Mouse (Mus musculus): ENCODE data around the gene Fzd4.

The Fzd4 gene

DNA sequence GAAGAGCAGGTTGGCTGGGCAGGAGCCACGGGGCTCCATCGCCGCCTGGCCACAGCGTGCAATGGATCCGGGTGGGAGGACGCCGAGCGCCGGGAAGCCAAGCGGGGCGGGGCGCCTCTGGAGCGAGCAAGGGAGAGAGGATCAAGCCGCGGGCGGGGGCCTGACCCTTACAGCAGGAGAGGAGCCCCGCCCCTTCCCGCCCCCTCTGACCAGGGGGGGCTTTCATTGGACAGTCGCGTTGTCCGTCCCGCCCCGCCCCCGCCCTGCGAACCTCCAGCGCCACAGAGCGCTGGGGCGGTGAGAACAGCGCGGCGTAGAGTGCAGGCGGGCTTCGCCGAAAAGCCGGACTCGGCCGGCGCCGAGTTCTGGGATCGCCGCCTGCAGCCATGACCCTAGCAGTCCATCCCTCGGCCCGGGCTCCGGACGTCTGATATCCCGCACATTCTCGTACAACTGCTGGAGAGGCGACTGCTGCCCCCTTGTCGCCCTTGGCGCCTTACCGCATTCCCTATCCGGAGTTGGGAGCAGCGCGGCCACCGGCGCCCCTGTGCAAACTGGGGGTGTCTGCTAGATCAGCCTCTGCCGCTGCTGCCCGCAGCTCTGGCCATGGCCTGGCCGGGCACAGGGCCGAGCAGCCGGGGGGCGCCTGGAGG, at the start of gene Fzd4, which contains the start of gene Tmem135:
Gene Fzd4 (plus strand): TSS at position 275 of the 653 bp plus-strand sequence.
Gene Tmem135 (minus strand): TSS at position 142 of the 653 bp plus-strand sequence.
- peak; percentile 19 to 23 for DNase-seq (ENCODE audit: low read depth in 2 of 2, low spot score in 2 of 2)

DNA sequence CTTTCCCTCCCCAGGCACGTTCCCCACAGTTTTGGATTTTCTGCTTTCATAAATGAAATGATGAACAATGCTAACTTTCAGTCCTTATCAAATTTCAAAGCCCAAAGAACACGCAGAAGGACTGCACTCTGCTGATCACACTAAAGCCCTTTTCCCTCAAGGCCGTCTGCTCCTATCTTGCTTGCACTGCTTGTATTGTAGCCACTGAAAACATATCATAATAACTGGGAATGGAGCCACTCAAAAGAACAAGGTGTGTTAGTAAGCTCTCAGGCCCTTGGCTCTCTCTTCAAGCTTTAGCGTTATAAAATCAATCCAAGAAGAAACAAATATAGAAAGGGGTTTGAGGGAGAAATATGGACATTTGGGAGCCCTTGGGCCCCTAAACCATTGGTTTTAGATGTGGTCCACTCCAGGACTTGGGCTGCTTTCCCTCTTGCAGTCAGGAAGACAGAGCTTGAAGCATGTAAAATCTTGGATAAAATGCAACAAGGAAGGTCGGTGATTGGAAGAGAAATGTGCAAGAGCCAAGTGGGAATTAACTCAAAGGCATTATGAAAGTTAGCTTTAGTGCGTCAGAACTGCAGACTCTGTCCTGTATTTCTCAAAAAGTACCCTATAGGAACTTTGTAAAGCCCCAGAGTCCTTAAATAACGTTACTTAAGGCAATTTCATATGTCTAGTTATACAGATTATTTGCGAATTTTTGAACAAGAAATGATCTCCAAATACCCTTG, 48.5 kb upstream of the Fzd4 start:
- DNase-seq (ENCODE audit: low read depth in 2 of 2, low spot score in 2 of 2): no peak

DNA sequence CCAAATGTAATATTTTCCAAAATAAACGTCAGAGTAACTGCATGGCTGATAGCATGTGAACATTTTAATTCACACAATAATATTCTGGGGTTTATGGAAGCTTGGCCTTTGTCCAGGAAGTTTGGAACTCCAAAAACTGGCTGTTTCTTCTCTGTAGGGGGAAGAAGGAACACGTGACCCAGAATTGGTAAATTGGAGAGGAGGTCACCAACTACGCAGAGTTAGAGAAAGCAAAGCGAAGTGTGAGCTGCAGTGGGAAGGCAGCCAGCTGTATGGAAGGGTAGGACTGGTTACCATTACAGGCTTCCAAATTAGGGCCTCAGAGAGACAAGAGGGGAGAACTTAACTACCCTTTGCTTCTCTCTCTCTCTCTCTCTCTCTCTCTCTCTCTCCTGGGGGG, 47.8 kb upstream of the Fzd4 start:
- DNase-seq (ENCODE audit: low read depth in 2 of 2, low spot score in 2 of 2): no peak

DNA sequence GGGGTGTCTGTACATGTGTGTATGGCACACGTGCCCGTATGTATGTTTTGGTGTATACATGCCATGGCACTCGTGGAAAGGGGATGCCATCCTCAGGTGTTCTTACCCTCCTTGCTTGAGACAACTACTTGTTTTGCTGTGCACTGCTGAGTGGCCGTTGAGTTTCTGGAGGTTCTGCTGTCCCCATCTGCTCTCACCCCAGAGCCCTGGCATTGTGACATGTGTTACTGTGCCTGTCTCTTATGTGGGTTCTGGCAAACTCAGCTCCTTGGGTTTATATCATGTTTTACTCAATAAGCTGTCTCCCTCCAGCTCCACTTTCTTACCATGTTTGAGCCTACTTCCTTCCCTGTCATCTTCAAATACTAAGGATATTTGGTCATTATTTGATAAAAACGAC, 40.2 kb upstream of the Fzd4 start:
- DNase-seq (ENCODE audit: low read depth in 2 of 2, low spot score in 2 of 2): no peak

DNA sequence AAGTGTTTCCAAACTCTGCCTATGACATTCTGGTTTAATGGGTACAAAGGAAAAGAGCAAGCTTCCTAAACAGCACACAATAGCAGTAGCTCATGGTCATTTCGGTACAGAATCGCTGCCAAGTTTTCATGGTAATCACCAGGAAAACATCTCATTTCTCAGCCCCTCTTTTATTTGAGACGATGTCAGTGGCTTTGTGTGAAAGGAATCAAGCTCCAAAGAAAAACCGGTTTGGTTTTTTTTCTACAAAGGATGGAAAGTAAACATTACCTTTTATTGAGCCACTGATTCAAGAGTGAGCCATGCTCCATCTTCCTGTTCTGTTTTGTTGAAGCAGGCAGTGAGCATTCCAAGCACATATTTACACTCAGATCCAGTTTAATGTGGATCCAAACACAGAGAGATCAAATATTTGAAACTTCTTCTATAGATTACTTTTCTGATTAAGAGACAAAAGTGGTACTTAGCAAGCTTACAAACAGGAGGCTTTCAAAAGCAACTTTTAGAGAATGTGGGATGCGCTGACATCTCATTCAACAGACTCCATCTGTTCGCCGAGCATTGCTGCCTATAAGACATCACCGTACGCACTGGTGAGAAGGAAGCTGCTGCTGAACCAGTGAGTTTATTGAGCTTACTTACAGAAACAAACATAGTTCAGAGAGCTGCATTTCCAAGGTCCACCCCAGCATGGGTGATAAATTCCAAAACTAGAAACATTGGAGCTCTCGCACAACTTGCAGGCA, 38.8 kb upstream of the Fzd4 start:
- DNase-seq (ENCODE audit: low read depth in 2 of 2, low spot score in 2 of 2): no peak

DNA sequence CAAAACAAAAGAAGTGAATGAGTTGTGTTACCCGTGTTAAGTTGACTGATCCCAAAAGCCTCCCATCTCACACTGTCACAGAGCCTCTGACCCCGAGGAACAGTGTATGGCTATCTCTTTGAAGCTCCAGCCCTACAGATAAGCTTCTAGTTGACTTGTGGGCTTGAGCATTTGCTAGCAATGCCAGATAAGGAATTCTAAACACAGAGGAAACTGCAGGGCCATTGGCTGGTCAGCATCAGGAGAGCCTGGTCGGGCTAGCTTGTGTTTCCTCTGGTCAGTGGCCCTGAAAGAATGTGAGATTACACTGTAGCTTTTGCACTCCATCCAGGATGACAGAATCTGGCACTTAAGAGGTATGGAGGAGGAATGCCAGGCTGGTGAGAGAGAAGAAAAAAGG, 36.5 kb upstream of the Fzd4 start:
- DNase-seq (ENCODE audit: low read depth in 2 of 2, low spot score in 2 of 2): no peak

DNA sequence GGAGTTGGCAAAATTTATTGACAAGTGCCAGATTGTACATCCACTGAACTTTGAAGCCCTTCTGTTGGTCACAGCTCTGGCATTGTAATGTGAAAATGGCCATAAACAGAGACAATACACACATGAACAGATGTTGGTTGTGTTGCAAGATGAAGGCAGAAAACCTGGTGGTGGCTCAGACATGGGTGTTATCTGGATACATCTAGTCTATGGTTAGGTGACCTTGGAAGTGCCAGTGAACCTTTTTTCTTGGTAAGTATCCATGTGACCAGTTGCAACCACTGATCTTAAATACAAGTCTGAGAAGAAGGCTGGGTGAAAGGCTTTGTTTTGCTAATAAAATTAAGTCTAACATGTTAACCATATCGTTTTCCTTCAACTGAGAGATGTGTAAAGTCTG, 34.1 kb upstream of the Fzd4 start:
- DNase-seq (ENCODE audit: low read depth in 2 of 2, low spot score in 2 of 2): no peak

DNA sequence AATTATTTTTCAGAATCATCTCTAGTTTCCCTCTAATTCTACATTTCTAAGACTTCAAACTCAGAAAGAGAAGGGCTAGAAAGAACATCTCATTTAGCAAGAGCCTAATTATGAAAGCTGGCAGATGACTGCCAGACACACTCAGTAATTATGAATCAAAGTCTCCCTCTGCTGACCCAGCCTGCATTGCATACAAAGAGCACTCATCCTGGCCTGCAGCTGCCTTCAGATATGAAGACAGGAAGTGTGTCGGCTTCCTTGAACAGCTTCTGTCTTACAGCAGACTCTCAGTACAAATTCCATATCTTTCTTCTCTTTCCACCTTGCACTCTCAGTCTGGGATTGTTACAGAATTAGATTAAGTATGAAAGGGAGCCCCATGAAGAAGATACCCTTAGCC, 33.2 kb upstream of the Fzd4 start:
- no peak for DNase-seq (ENCODE audit: low read depth in 2 of 2, low spot score in 2 of 2)

DNA sequence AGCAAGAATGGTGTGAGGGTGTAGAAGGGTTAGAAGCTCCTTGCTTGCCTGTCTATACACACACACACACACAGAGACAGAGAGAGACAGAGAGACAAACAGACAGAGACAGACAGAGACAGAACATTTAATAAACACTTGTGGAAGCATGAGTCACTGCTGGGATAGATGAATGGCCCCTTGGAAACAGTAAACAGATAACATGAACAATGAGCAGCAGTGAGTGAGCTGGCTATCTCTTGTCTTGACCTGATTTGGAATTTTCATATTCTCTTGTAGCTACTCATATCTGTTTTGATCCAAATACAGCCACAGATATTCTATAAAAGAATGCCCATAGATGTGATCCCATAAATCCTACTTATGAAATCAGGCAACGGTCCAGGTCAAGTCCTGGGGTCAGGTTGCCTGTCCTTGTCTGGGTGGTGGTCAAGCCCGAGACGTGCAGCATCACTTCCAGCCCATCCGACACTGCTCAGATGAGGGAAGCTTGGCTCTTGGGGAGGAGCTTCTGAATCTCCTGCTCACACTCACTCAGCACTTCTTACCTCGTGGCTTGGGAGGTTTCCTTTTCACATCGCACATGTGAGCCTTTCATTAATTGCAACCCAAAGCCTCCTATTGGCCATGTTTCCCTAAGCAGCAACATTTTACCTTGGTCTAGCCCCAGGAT, 32.4 kb upstream of the Fzd4 start:
- DNase-seq (ENCODE audit: low read depth in 2 of 2, low spot score in 2 of 2): no peak

DNA sequence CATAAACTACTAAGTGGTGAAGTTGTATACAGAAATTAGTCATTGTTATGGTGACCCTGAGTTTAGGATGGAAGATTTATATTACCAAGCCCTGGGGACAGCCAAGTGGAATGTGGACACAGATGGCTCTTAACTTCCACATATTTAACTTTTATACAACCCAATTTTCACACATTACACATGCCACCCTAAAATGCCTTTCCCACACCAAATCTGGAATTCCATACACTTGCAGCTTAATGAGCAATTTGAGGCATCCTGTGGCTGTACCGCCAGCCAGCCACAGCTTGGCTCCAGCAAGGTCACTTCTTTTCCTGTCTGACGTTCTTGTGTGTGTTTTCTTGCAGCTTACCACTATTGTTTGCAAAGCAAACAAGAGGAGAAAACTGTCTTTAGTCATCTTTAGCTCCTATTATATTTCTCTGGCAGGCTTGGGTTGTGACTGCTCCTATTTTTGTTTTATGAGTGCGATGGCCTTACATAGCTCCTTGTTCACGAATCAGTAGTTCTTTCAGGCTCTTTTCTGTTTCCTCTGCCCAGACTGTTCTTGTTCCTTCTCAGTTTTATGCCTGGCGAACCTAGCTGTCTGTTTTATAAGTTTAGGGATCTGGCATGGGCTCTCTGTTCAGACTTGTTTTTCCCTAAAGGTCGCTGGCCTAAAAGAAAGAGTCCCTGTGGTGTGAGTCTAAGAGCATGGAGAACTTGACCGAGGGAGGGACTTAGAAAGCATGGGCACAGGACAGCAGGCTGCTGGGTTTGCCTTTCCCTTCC, 23.0 kb upstream of the Fzd4 start:
- no peak for DNase-seq (ENCODE audit: low read depth in 2 of 2, low spot score in 2 of 2)

DNA sequence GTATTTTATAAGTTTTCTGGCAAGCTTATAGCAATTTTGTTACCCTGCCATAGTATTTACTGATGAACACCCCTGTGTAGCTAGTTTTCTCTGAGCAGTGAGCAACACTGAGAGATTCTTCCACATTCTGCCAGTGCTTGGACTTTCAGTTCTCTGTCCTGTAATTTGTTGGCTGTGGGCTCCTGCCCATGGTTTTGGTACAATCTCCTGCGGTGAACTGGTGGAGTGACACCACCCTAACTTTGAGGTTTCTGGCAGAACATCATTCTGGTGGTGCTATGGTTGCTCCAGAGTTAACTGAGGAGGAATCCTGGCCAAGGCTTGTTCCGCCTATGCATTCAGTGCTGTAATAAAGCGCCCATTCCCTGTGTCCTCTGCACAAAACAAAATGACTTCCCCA, 21.3 kb upstream of the Fzd4 start:
- no peak for DNase-seq (ENCODE audit: low read depth in 2 of 2, low spot score in 2 of 2)

DNA sequence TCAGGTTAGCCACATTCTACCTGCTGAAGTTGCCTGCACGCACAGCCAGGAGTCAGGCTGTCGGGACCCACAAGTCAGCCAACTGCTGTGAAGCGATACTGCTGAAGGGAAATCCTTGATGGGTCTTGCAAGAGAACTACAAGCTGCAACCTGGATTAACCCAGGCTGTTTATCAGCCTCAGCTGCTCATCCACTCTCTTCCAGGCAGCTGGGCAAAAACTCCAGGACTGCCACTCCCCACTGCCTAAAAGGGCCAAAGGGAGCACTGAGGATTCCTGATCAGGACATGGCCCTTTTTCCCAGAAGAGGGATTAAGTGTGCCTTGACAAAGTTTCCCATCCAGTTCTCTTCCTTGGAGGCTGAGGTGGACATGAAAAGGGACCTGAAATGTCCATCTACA, 15.2 kb upstream of the Fzd4 start:
- DNase-seq (ENCODE audit: low read depth in 2 of 2, low spot score in 2 of 2): no peak

DNA sequence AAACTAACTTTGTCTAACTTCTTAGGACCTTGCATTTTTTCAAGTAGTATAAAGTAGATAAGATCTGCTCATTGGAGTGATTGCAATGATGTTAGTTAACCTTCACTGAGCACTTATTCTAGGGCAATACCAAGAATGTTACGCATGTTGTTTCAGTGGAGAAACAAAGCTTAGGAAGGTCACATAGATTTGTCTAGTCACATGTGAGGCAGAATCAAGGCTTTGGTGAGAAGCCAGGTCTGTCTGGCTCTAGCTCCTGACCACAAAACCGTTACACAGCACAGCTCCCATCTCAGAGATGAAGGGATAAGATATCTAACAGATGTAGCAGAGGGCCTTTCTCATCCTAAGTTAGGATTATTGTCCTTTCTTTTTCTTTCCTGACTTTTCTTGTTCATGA, 13.5 kb upstream of the Fzd4 start:
- no peak for DNase-seq (ENCODE audit: low read depth in 2 of 2, low spot score in 2 of 2)

DNA sequence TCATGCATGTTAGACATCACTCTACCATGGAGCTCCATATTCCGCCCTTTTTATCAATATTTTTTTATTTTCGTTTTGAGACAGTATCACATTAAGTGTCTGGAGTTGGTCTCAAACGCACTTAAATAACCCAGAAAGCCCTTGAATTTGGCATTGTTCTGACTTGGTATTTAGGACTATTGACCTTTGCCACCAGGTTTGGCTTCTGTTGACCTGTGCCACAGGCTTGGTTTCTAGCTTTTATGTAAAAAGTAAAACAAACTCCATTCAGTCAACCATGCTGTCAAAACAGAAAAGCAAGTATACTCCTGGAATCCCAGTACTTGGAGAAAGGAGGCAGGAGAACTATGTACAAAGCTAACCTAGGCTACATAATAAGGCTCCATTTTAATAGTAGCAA, 12.9 kb upstream of the Fzd4 start:
- DNase-seq (ENCODE audit: low read depth in 2 of 2, low spot score in 2 of 2): no peak

DNA sequence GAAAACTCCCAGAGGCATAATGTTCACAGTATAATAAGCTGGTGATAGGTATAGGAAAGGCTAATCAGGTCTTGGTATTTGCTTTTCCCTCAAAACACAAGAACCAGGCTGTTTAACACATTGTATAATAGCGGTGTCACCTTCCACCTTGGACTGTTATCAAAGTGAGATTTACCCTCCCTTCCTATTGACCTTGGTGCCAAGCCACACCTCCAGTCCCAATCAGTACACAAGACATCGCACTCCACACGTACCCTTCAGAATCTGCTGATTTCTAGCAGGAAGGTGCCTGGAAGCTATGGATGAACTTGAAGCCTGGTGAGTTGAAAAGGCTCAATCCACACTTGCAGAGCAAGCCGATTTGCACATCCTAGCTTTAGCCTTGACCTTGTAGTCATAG, 12.3 kb upstream of the Fzd4 start:
- no peak for DNase-seq (ENCODE audit: low read depth in 2 of 2, low spot score in 2 of 2)

DNA sequence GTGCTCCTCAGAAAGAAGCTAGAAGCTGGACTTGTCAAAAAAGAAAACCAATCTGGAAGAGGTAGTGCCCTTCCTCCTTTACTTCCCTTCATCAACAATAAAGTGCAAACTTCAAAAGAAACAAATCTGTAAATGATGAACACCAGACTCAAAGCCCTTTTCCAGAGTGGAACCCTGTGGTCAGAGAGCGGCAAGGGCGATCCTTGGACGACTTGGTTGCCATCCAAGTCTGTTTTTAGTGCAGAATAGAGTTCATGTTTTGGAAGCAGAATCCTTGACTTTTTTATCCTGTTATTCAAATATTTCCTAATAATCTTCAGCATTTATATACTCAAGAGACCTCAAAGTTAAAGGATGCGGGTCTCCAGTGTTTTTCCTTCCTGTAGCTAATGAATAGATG, 11.8 kb upstream of the Fzd4 start:
- no peak for DNase-seq (ENCODE audit: low read depth in 2 of 2, low spot score in 2 of 2)

DNA sequence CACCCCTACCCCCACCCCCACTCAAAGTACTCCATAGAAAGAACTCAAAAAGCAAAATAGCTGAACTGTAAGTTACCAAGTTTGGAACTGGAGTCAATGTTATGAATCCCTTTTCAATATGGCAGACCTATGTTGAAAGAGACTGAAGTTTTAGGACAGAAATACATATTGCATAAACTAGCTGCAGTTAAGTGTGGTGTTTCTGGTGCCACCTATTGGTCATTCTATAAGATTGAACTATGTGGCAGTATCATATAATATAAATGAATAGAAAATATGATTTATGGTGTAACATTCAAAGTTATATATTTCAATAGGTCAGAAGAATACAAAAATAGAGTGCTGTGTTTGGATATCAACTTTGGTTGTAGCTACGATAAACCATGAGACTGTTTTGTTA, 11.3 kb upstream of the Fzd4 start:
- no peak for DNase-seq (ENCODE audit: low read depth in 2 of 2, low spot score in 2 of 2)

DNA sequence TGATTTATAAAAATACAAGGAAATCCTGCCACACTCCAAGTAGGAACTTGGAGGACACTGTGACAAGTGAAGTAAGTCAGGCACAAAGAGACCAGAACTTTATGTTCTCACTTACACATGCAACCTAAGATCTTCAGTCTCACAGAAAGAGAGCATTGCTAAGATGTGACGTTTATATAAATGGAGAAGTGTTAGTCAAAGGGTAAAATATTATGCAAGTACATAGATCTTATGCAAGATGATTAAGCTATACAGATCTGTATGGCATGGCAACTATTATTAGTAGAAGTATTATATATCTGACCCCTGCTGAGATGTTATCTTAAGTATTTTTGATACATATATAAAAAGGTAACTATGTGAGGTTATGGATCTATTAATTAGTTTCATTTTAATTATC, 8.8 kb upstream of the Fzd4 start:
- no peak for DNase-seq (ENCODE audit: low read depth in 2 of 2, low spot score in 2 of 2)

DNA sequence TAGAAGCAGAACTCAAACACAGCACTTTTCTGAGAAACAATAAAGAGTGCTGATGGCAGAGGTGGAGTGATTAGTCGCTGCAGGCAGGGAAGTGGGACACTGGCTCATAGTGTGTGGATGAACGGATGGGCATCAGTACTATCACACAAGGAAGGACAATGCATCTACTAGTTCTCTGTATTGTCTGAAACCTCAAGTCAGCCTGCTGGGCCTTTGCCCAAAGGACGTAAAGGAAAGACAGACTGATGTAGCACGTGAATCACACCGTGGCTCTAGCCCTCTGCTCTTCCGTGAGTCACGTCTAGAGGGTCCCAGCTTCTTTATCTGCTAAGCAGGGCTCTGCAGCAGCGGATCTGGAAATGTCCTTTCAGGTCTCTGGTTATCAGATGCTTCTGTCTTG, 7.8 kb upstream of the Fzd4 start:
- no peak for DNase-seq (ENCODE audit: low read depth in 2 of 2, low spot score in 2 of 2)

DNA sequence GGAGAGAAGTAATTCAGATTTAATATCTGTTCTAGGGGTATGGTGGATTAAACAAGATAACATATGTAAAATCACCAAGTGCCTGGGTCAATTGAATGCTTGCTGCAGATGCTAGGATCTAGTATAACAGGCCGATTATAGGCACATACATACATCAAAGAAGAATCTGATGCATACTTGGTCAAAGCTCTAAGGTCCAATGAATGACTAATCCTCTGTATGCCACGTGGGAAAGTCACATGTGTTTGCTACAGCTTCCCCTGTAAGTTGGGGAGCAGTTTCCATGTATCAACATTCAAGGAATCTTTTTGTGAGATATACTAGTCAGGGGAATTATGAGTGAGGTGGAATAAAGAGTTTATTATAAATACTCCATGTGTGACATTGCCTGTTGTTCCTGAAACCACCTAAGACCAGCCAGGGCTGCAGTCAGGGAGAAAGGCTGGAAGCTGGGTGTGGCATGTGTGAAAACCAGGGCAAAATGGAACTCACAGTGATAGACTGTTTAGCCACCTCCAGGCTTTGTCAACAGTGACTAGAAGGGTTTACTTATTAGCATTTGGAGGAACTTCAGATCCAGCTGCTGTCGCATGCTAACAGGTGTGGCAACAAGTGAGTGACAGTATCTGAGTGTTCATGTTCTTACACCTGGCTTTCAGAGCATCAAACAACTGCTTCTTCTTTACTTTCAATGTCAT, 6.2 kb upstream of the Fzd4 start:
- DNase-seq (ENCODE audit: low read depth in 2 of 2, low spot score in 2 of 2): no peak

Data from CD8-positive naive resting alpha-beta T cell, adult 2 months (primary cell).